ENCODE assay signal across 16 mouse cellular contexts in genomic region chr6:115518352-115518751, GRCm38 (mm10).
"Had no signal": no experiment of that assay in that cellular context is flagged by ENCODE, and none has a peak within 500 bp of the region (broad histone marks: within the 10 kb centered on the region; RNA-seq: fewer than 3 reads in every experiment).

No protein-coding gene starts in this region.

- DNase-seq: kidney, adult 2 months; kidney, postnatal 36 days; lung, adult 2 months; retina, postnatal 1 day; right cerebral cortex, postnatal 25 days; spleen, adult 18-20 months; thymus, adult 18-20 months had no signal

- H3K4me3 ChIP-seq: limb, embryonic 10.5 days; limb, embryonic 13.5 days; midbrain, embryonic 12.5 days; midbrain, embryonic 15.5 days; neural tube, embryonic 13.5 days; stomach, embryonic 15.5 days had no signal

- H3K27me3 ChIP-seq: limb, embryonic 13.5 days; midbrain, embryonic 15.5 days; neural tube, embryonic 13.5 days; stomach, embryonic 15.5 days had no signal

- H3K36me3 ChIP-seq: limb, embryonic 10.5 days; limb, embryonic 13.5 days; midbrain, embryonic 12.5 days; midbrain, embryonic 15.5 days; neural tube, embryonic 13.5 days; stomach, embryonic 15.5 days had no signal

- H3K9ac ChIP-seq: limb, embryonic 13.5 days; midbrain, embryonic 12.5 days; midbrain, embryonic 15.5 days; neural tube, embryonic 13.5 days; stomach, embryonic 15.5 days had no signal

- H3K4me2 ChIP-seq: limb, embryonic 13.5 days; midbrain, embryonic 12.5 days; midbrain, embryonic 15.5 days; neural tube, embryonic 13.5 days; stomach, embryonic 15.5 days had no signal

- H3K4me1 ChIP-seq: midbrain, embryonic 12.5 days; midbrain, embryonic 15.5 days; neural tube, embryonic 13.5 days had no signal

- H3K27ac ChIP-seq: kidney, postnatal 0 days; limb, embryonic 10.5 days; limb, embryonic 13.5 days; macrophage; midbrain, embryonic 12.5 days; midbrain, embryonic 15.5 days; neural tube, embryonic 13.5 days; stomach, embryonic 15.5 days had no signal

- H3K9me3 ChIP-seq: limb, embryonic 10.5 days; limb, embryonic 13.5 days; megakaryocyte, embryonic 14.5 days; midbrain, embryonic 12.5 days; midbrain, embryonic 15.5 days; neural tube, embryonic 13.5 days; stomach, embryonic 15.5 days had no signal

- ATAC-seq: midbrain, embryonic 15.5 days had no signal
